Mouse (Mus musculus) ES-E14 (cell line): Measurements from ENCODE around the gene Hes6.

ENCODE experiments used
- CHD2 ChIP-seq: IDR thresholded peaks from 2 replicates; pipeline ENCODE4 v1.6.1; 2014; ENCODE audit warnings: mild to moderate bottlenecking, low read depth, low read length, inconsistent platforms
- HCFC1 ChIP-seq: IDR thresholded peaks from 2 replicates; pipeline ENCODE4 v1.6.1; 2012; ENCODE audit warnings: low read length, inconsistent platforms, borderline replicate concordance; ENCODE audit not compliant: insufficient read depth
- ZC3H11A ChIP-seq: IDR thresholded peaks from 2 replicates; pipeline ENCODE4 v1.6.1; 2012; ENCODE audit warnings: low read depth, mild to moderate bottlenecking, inconsistent platforms, low read length, borderline replicate concordance

DNA sequence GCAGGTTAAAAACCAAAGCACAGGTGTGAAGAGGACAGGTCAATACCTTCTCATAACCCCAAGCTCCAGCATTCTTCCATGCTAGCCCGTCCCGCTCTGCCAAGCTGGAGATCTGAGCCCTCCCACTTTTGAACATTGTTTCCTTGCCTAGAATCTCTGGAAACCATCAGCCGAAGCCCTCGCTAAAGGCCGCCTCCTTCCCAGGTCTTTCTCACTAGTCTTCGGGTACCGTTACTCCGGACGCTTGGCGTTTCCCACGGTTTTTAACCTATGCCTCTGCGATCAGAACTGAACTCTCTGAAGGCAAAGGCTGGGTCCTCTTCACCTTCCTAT is 15.9 kb downstream of the Hes6 start:
- TF ChIP-seq HCFC1: no peak; the same call in 1 of the 2 replicates
- TF ChIP-seq CHD2: no peak
- TF ChIP-seq ZC3H11A: no peak
